Mouse (Mus musculus): Measurements from ENCODE around the gene Grin3b.

DNA sequence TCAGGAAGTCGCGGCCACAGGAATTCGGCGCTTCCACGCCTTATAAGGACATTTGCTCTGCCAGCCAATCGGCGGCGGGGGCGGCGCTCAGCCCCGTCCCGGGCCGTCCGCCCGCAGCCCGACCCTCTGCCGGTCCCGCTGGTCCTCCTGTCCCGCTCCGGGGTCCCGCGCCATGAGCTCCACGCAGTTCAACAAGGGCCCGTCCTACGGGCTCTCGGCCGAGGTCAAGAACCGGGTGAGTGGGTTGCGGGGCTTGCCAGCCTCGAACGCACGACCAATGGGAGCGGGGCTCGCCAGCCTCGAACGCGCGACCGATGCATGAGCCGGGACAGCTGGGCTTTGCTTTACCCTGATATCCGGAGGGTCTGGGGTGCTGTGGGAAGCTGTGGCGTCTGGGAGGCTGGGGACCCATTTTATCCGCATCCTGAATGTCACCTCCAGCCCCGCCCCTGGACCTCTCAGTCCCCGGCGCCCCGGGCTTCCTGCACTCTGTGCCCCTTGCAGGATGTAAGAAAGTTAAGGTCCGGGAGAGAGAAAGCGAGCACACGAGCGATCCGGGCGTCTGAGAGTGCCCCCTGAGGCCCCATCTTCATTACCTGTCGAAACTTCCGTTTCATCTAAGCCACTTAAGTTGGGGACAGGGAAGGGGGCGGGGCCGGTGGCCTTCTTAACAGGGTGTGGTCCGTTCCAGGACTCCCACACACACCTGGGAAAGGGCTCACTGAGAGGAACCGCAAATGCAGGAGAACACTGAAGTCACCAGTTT, 18.2 kb downstream of the Grin3b start, which contains the start of gene Cnn2:
- TF ChIP-seq CTCF (IDR thresholded peaks at IDR 0.05; ENCODE audit: control insufficient read depth, insufficient read depth, low read length) (no peak), POLR2A (IDR thresholded peaks at IDR 0.05; ENCODE audit: borderline replicate concordance, control insufficient read depth, low read depth, low read length) (peak; percentile 63; the same call in 1 of the 2 replicates)

Data from bone marrow, adult 2 months (tissue).